Comparison of ENCODE assay signal across 8 mouse cellular contexts in genomic region chr9:120690961-120691941, GRCm38 (mm10).
A peak's percentile ranks its signal among the peaks of the same experiment; 100 is the strongest.
DNase-seq lines count a peak whose midpoint lies in the region.

No protein-coding gene starts in this region.

- peaks cover 23% of the 10 kb centered on the region for H3K4me1 ChIP-seq in megakaryocyte, embryonic 14.5 days

- intact Hi-C loops in left cerebral cortex, postnatal 10 days (cut with DNase I): no loop called here

- H3K36me3 ChIP-seq in megakaryocyte, embryonic 14.5 days (replicated peaks; ENCODE audit: low read length): no peaks in the 10 kb centered on the region

- DNase-seq in adrenal gland, adult 2 months: peak; percentile 89
- peak; percentile 92 for DNase-seq in embryo, embryonic 10.5 days (ENCODE audit: low spot score)
- DNase-seq in gastrocnemius, postnatal 25 days: peak; percentile 92
- DNase-seq in hindlimb bud, embryonic 11.5 days (ENCODE audit: extremely low spot score, low read depth, low spot score): peak; percentile 91
- DNase-seq in left cerebral cortex, postnatal 10 days (ENCODE audit: extremely low spot score in 1 of 2, low spot score in 2 of 2): peak; percentile 76 to 96
- DNase-seq in right cerebral cortex, postnatal 14 days: peak; percentile 69
- peak; percentile 69 to 83 for DNase-seq in urinary bladder, postnatal 36 days (ENCODE audit: low spot score in 2 of 2)

- H3K9me3 ChIP-seq in megakaryocyte, embryonic 14.5 days: peaks cover 9% of the 10 kb centered on the region; the same call in 1 of the 2 replicates

- peak overlapping the region; percentile 79 for H3K4me3 ChIP-seq in megakaryocyte, embryonic 14.5 days (replicated peaks)

- peaks cover 15% of the 10 kb centered on the region for H3K27me3 ChIP-seq in megakaryocyte, embryonic 14.5 days (replicated peaks)

Comparison
In these comparisons a context has a peak if more than half of its experiments do, and no peak if none do; other contexts are left out.
1. Peak in every context shown above with its lines: DNase-seq and H3K4me3 ChIP-seq.